Mouse (Mus musculus) hindbrain, postnatal 0 days (tissue): ENCODE measurements around the gene Dact3. TPM values are rescaled to one million over a fixed set of nuclear protein-coding genes. Genes with fewer than 3 reads are reported as not detected.

Source experiments
- ATAC-seq: fragments of 200-750 bp; cut with Nextera tagmentation; 2 replicates; pipeline ENCODE4 v1.8.0; 2017; ENCODE audit warnings: mild to moderate bottlenecking, moderate TSS enrichment, moderate library complexity
- DNase-seq: peaks from one replicate; pipeline ENCODE4 v3.0.0-alpha.2; 2015; ENCODE audit warnings: low spot score
- H3K27ac ChIP-seq: fragments of 300-500 bp; sonication (generic); 2 replicates; pipeline ENCODE4 v1.5.1; 2014; ENCODE audit warnings: mild to moderate bottlenecking
- H3K27me3 ChIP-seq: fragments of 300-500 bp; sonication (generic); 2 replicates; pipeline ENCODE4 v1.6.1; 2014; ENCODE audit warnings: low read length, mixed read lengths; ENCODE audit not compliant: insufficient read depth
- H3K36me3 ChIP-seq: fragments of 300-500 bp; sonication (generic); 2 replicates; pipeline ENCODE4 v1.6.1; 2014; ENCODE audit warnings: low read length, mixed read lengths; ENCODE audit not compliant: insufficient read depth
- H3K4me1 ChIP-seq: fragments of 300-500 bp; sonication (generic); 2 replicates; pipeline ENCODE4 v1.6.1; 2014; ENCODE audit warnings: antibody characterized with exemption, low read length, mixed read lengths; ENCODE audit not compliant: insufficient read depth
- H3K4me2 ChIP-seq: fragments of 300-500 bp; sonication (generic); 2 replicates; pipeline ENCODE4 v1.6.1; 2014; ENCODE audit warnings: low read depth, mild to moderate bottlenecking, low read length, moderate library complexity, mixed read lengths
- H3K4me3 ChIP-seq: fragments of 300-500 bp; sonication (generic); 2 replicates; pipeline ENCODE4 v1.5.1; 2014; ENCODE audit warnings: low read length
- H3K9ac ChIP-seq: fragments of 300-500 bp; sonication (generic); replicated peaks from 2 replicates; pipeline ENCODE4 v1.6.1; 2014; ENCODE audit warnings: mild to moderate bottlenecking, low read length, moderate library complexity, mixed read lengths
- H3K9me3 ChIP-seq: fragments of 300-500 bp; sonication (generic); 2 replicates; pipeline ENCODE4 v1.6.1; 2016; ENCODE audit warnings: low read length, mixed read lengths
- CTCF ChIP-seq: IDR thresholded peaks from 2 replicates; pipeline ENCODE4 v1.5.1; 2016; ENCODE audit warnings: antibody characterized with exemption, control low read depth, low read depth
- whole genome bisulfite sequencing: fragments of 180-500 bp; shearing (Covaris S2); extraction: QIAGEN DNeasy Blood & Tissue Kit; methylation state at CpG from one replicate; pipeline ENCODE4 v1.1.7; 2014; 5-methylcytosine and 5-hydroxymethylcytosine counted together
- polyA plus RNA-seq: library from polyadenylated mRNA; unstranded; fragments of >200 nt; fragmentation: Nextera tagmentation; extraction: Ambion mirVana; gene quantifications from 2 replicates; pipeline ENCODE4 v1.2.1, GENCODE M21; 2015
- total RNA-seq: library from RNA; depleted of rRNA; stranded (reverse); fragments of >200 nt; gene quantifications from 2 replicates; pipeline ENCODE4 v1.2.3, GENCODE M21; 2014

The Dact3 gene
- total and polyA plus RNA-seq, 2 experiments from 2014 or later = 7.2 to 85.9 TPM

- Histone ChIP-seq H3K27ac (no peak overlapping the region; the same call in 1 of the 2 replicates), H3K9ac (no peak overlapping the region), H3K9me3 (no peaks in the 10 kb centered on the region), H3K36me3 (peaks cover 38% of the 10 kb centered on the region), H3K4me3 (no peak overlapping the region), H3K4me1 (peaks cover 4% of the 10 kb centered on the region; the same call in 1 of the 2 replicates), H3K4me2 (no peak overlapping the region), H3K27me3 (no peaks in the 10 kb centered on the region)
- peak; percentile 65 for ATAC-seq
- DNase-seq = peak; percentile 87
- 31% methylated on average over 10 of the region's 10 CpGs for WGBS
- TF ChIP-seq CTCF = peak; percentile 93
Measured at GRCm38 (mm10) chr7:16913806-16914452, 38.8 kb downstream of the Dact3 start.

- Histone ChIP-seq H3K4me1 (peaks cover 9% of the 10 kb centered on the region; the same call in 1 of the 2 replicates), H3K27me3 (no peaks in the 10 kb centered on the region), H3K4me3 (no peak overlapping the region), H3K36me3 (peaks cover 41% of the 10 kb centered on the region), H3K9me3 (no peaks in the 10 kb centered on the region), H3K27ac (peak overlapping the region; percentile 27; the same call in 1 of the 2 replicates), H3K4me2 (no peak overlapping the region), H3K9ac (no peak overlapping the region)
- 83% methylated on average over 18 of the region's 18 CpGs for WGBS
- TF ChIP-seq CTCF = no peak
- no peak for DNase-seq
- ATAC-seq = no peak
Measured at GRCm38 (mm10) chr7:16914453-16915343, 39.6 kb downstream of the Dact3 start.

GRCm38 (mm10) chr7:16915461-16916340, 40.6 kb downstream of the Dact3 start:
- H3K4me3 ChIP-seq = no peak overlapping the region
- H3K9ac ChIP-seq = no peak overlapping the region
- no peaks in the 10 kb centered on the region for H3K27me3 ChIP-seq
- no peaks in the 10 kb centered on the region for H3K9me3 ChIP-seq
- TF ChIP-seq CTCF = no peak
- DNase-seq (no peak), ATAC-seq (no peak)
- no peak overlapping the region for H3K4me2 ChIP-seq
- peaks cover 16% of the 10 kb centered on the region; the same call in 1 of the 2 replicates for H3K4me1 ChIP-seq
- no peak overlapping the region for H3K27ac ChIP-seq
- WGBS = 84% methylated on average over 32 of the region's 32 CpGs
- peaks cover 41% of the 10 kb centered on the region for H3K36me3 ChIP-seq

- peaks cover 22% of the 10 kb centered on the region for H3K4me1 ChIP-seq
Measured at GRCm38 (mm10) chr7:16916342-16917265, 41.5 kb downstream of the Dact3 start.

GRCm38 (mm10) chr7:16917447-16917846, 42.3 kb downstream of the Dact3 start:
- H3K4me1 ChIP-seq = peaks cover 26% of the 10 kb centered on the region
- peaks cover 41% of the 10 kb centered on the region for H3K36me3 ChIP-seq
- H3K27ac ChIP-seq = peak overlapping the region; percentile 54; the same call in 1 of the 2 replicates

More at GRCm38 (mm10) chr7:16916342-16917265, 41.5 kb downstream of the Dact3 start:
- Histone ChIP-seq H3K27me3 (no peaks in the 10 kb centered on the region), H3K36me3 (peaks cover 41% of the 10 kb centered on the region), H3K4me3 (no peak overlapping the region), H3K9ac (no peak overlapping the region), H3K27ac (no peak overlapping the region), H3K4me2 (no peak overlapping the region), H3K9me3 (no peaks in the 10 kb centered on the region)
- no peak for DNase-seq
- WGBS = 70% methylated on average over 30 of the region's 30 CpGs
- 0 out of 2 replicates have a peak, but pooled peaks have one; percentile 3 for TF ChIP-seq CTCF
- no peak for ATAC-seq

More at GRCm38 (mm10) chr7:16917447-16917846, 42.3 kb downstream of the Dact3 start:
- Histone ChIP-seq H3K27me3 (no peaks in the 10 kb centered on the region), H3K4me2 (no peak overlapping the region), H3K9me3 (no peaks in the 10 kb centered on the region), H3K4me3 (no peak overlapping the region), H3K9ac (no peak overlapping the region)
- DNase-seq (no peak), ATAC-seq (no peak)
- WGBS = 56% methylated on average over 11 of the region's 11 CpGs
- TF ChIP-seq CTCF = no peak
